Comparison of ENCODE assay signal across 8 mouse cellular contexts in genomic region chr19:27429745-27430251, GRCm38 (mm10). TPM values are rescaled to one million over a fixed set of nuclear protein-coding genes. Genes with fewer than 3 reads are reported as not detected.
DNase-seq lines count a peak whose midpoint lies in the region; ATAC-seq lines count a peak whose summit lies in the region.

Gene Pum3, minus strand, starts transcription at chr19:27429825.

- H3K27ac ChIP-seq in forebrain, embryonic 14.5 days (ENCODE audit: low read depth, low read length) = peak within 1 kb of the TSS; percentile 70
- peak within 1 kb of the TSS; percentile 94 for H3K27ac ChIP-seq in neural tube, embryonic 15.5 days (replicated peaks)

- H3K27me3 ChIP-seq in forebrain, embryonic 14.5 days (replicated peaks; ENCODE audit: control insufficient read depth, insufficient read depth, low read length) = no peaks in the 10 kb centered on the region
- H3K27me3 ChIP-seq in neural tube, embryonic 15.5 days (replicated peaks) = no peaks in the 10 kb centered on the region

- peak; percentile 98 for ATAC-seq in forebrain, embryonic 14.5 days
- peak; percentile 97 for ATAC-seq in neural tube, embryonic 15.5 days (ENCODE audit: low FRiP score)

- H3K36me3 ChIP-seq in forebrain, embryonic 14.5 days (ENCODE audit: control insufficient read depth, insufficient read depth, low read length) = peaks cover 8% of the 10 kb centered on the region
- H3K36me3 ChIP-seq in neural tube, embryonic 15.5 days = peaks cover 7% of the 10 kb centered on the region

- peak within 1 kb of the TSS; percentile 93 for H3K4me2 ChIP-seq in forebrain, embryonic 14.5 days (ENCODE audit: low read length)
- H3K4me2 ChIP-seq in neural tube, embryonic 15.5 days = peak within 1 kb of the TSS; percentile 83

- intact Hi-C loops in heart, postnatal 14 days (cut with DNase I) = loop anchor here (5.0 to 10.0 kb wide), 5 partner anchors 615 to 825 kb away; partner anchors contain the start of gene Smarca2

- peak within 1 kb of the TSS; percentile 75 for H3K4me3 ChIP-seq in forebrain, embryonic 14.5 days (ENCODE audit: low read depth, low read length)
- peak within 1 kb of the TSS; percentile 84 for H3K4me3 ChIP-seq in neural tube, embryonic 15.5 days (replicated peaks)

- peak within 1 kb of the TSS; percentile 85 for H3K9ac ChIP-seq in forebrain, embryonic 14.5 days (ENCODE audit: low read length)
- peak within 1 kb of the TSS; percentile 76 for H3K9ac ChIP-seq in neural tube, embryonic 15.5 days (replicated peaks)

- WGBS in forebrain, embryonic 14.5 days = under 1% methylated on average over 40 of the region's 40 CpGs
- WGBS in neural tube, embryonic 15.5 days = 0% methylated on average over 40 of the region's 40 CpGs

- DNase-seq in ES-CJ7 (ENCODE audit: low read depth, low spot score) = peak; percentile 99
- peak; percentile 97 for DNase-seq in cerebellum, adult 11 months
- DNase-seq in forebrain, embryonic 14.5 days (ENCODE audit: low spot score) = peak; percentile 100
- DNase-seq in heart, postnatal 14 days = peak; percentile 92 to 94
- peak; percentile 98 for DNase-seq in layer of hippocampus, adult 11-12 months (ENCODE audit: low spot score)
- DNase-seq in lung, adult 18-20 months = peak; percentile 97 to 99
- peak; percentile 97 for DNase-seq in testis, postnatal 14 days (ENCODE audit: low spot score)

- H3K9me3 ChIP-seq in forebrain, embryonic 14.5 days (replicated peaks; ENCODE audit: control insufficient read depth, low read length) = no peaks in the 10 kb centered on the region
- no peaks in the 10 kb centered on the region for H3K9me3 ChIP-seq in neural tube, embryonic 15.5 days (replicated peaks)

- peaks cover 11% of the 10 kb centered on the region for H3K4me1 ChIP-seq in forebrain, embryonic 14.5 days (ENCODE audit: control insufficient read depth, insufficient read depth, low read length)
- H3K4me1 ChIP-seq in neural tube, embryonic 15.5 days = peaks cover 24% of the 10 kb centered on the region

RNA-seq across cellular contexts. Expression of gene Pum3, which starts in this region (rescaled TPM):
- 69.3 and 76.8 TPM in 2 replicates for polyA plus RNA-seq in forebrain, embryonic 14.5 days (2014; fragmentation: Nextera tagmentation; extraction: Ambion mirVana)
- 10 to 100 TPM; 28.8 to 29.1 TPM for total RNA-seq in heart, postnatal 14 days (2021)
- polyA plus RNA-seq in neural tube, embryonic 15.5 days (2015; fragmentation: Nextera tagmentation; extraction: Ambion mirVana) = 50.7 and 53.5 TPM in 2 replicates

Comparison
In these comparisons a context has a peak if more than half of its experiments do, and no peak if none do; other contexts are left out.
1. Peak in every context shown above with its lines: DNase-seq, ATAC-seq, H3K4me3 ChIP-seq and H3K27ac ChIP-seq.